Mouse (Mus musculus) MEL (cell line): ENCODE data around the gene Acad12.

Source experiments
- CTCF ChIP-seq, 3 experiments: IDR thresholded peaks in 2 of 3; conservative IDR thresholded peaks in 1 of 3; 2 replicates each; pipeline ENCODE4 v1.5.1; 2011 to 2012; ENCODE audit warnings: low read length in 3 of 3, low read depth in 2 of 3, mild to moderate bottlenecking in 2 of 3, improper control_type of control experiment in 1 of 3, inconsistent platforms in 1 of 3, mixed read lengths in 1 of 3, moderate library complexity in 1 of 3; ENCODE audit not compliant: control insufficient read depth in 1 of 3, insufficient read depth in 1 of 3, poor library complexity in 1 of 3, severe bottlenecking in 1 of 3
- E2F4 ChIP-seq: IDR thresholded peaks from 2 replicates; pipeline ENCODE4 v1.6.1; 2011; ENCODE audit warnings: low read depth, low read length, improper control_type of control experiment, borderline replicate concordance
- EP300 ChIP-seq, 2 experiments: IDR thresholded peaks; 2 replicates each; pipeline ENCODE4 v1.6.1; 2011; ENCODE audit warnings: improper control_type of control experiment in 2 of 2, low read length in 2 of 2, low read depth in 1 of 2, mild to moderate bottlenecking in 1 of 2
- HCFC1 ChIP-seq: IDR thresholded peaks from 2 replicates; pipeline ENCODE4 v1.6.1; 2012; ENCODE audit warnings: low read depth, mild to moderate bottlenecking, inconsistent platforms, low read length, improper control_type of control experiment, moderate library complexity
- JUND ChIP-seq: IDR thresholded peaks from 2 replicates; pipeline ENCODE4 v1.6.1; 2011; ENCODE audit warnings: low read depth, mild to moderate bottlenecking, improper control_type of control experiment, low read length
- MAFK ChIP-seq: IDR thresholded peaks from 2 replicates; pipeline ENCODE4 v1.6.1; 2011; ENCODE audit warnings: low read depth, mild to moderate bottlenecking, low read length, improper control_type of control experiment, borderline replicate concordance
- NRF1 ChIP-seq: IDR thresholded peaks from 2 replicates; pipeline ENCODE4 v1.6.1; 2014; ENCODE audit warnings: low read depth, mild to moderate bottlenecking, inconsistent platforms, low read length, improper control_type of control experiment, moderate library complexity; ENCODE audit not compliant: poor library complexity, insufficient read depth, severe bottlenecking
- POLR2A ChIP-seq, 2 experiments: IDR thresholded peaks; 2 replicates each; pipeline ENCODE4 v1.6.1; 2011 to 2012; ENCODE audit warnings: low read length in 2 of 2, mild to moderate bottlenecking in 2 of 2, control low read depth in 1 of 2, improper control_type of control experiment in 1 of 2, low read depth in 1 of 2, moderate library complexity in 1 of 2; ENCODE audit not compliant: control insufficient read depth in 1 of 2, insufficient read depth in 1 of 2, poor library complexity in 1 of 2
- POLR2AphosphoS2 ChIP-seq: IDR thresholded peaks from 2 replicates; pipeline ENCODE4 v1.6.1; 2011; ENCODE audit warnings: low read length, improper control_type of control experiment
- SMC3 ChIP-seq: IDR thresholded peaks from 2 replicates; pipeline ENCODE4 v1.6.1; 2011; ENCODE audit warnings: low read depth, low read length, improper control_type of control experiment
- TCF12 ChIP-seq: IDR thresholded peaks from 2 replicates; pipeline ENCODE4 v1.6.1; 2014; ENCODE audit warnings: low read depth, mild to moderate bottlenecking, inconsistent platforms, low read length, improper control_type of control experiment, moderate library complexity
- UBTF ChIP-seq: IDR thresholded peaks from 2 replicates; pipeline ENCODE4 v1.6.1; 2012; ENCODE audit warnings: low read depth, mild to moderate bottlenecking, inconsistent platforms, low read length, improper control_type of control experiment, moderate library complexity, borderline replicate concordance; ENCODE audit not compliant: insufficient read depth
- ZC3H11A ChIP-seq: IDR thresholded peaks from 2 replicates; pipeline ENCODE4 v1.6.1; 2012; ENCODE audit warnings: low read depth, mild to moderate bottlenecking, inconsistent platforms, low read length, improper control_type of control experiment

DNA sequence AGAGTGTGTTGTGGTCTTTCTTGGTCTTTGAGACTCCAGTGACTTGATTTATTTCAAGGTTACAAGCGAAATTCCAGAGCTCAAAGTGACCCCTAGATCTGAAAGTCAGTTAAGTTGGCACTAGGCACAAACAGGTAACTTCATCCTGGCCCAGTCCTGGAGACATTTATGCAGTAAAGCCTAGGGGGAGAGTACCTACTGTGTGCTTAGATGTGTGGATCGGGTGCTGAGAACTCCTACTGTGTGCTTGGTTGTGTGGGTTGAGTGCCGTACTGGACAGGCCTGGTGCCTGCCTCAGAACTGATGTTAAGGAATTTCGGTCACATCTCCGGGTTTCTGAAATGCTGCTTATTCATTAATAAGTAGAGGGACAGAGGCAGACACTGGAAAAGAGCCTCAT lies 42.8 kb upstream of the Acad12 start:
- TF ChIP-seq CTCF (IDR thresholded peaks at IDR 0.05 in 2 of 3, conservative IDR thresholded peaks at IDR 0.05 in 1 of 3; ENCODE audit: control insufficient read depth in 1 of 3, insufficient read depth in 1 of 3, low read depth in 2 of 3, low read length in 3 of 3, poor library complexity in 1 of 3, severe bottlenecking in 1 of 3) (no peak), TCF12 (no peak), NRF1 (no peak), POLR2A (IDR thresholded peaks at IDR 0.05; ENCODE audit: control insufficient read depth in 1 of 2, insufficient read depth in 1 of 2, low read depth in 1 of 2, low read length in 2 of 2, poor library complexity in 1 of 2) (no peak), SMC3 (no peak), MAFK (no peak), EP300 (IDR thresholded peaks at IDR 0.05; ENCODE audit: low read depth in 1 of 2, low read length in 2 of 2) (no peak), JUND (no peak), E2F4 (no peak), HCFC1 (no peak), POLR2AphosphoS2 (no peak), ZC3H11A (no peak), UBTF (no peak)
